Mouse (Mus musculus) v-Abl transformed pro-B cells (cell line): ENCODE measurements around the gene Tysnd1.

Source experiments
- in situ Hi-C, 2 experiments: fragments of 400-800 bp; cut with MboI; formaldehyde crosslinking; loops; one replicate each; pipeline ENCODE4 v1.15.1; 2025; ENCODE audit not compliant: unreplicated experiment in 2 of 2

Tysnd1 gene

DNA sequence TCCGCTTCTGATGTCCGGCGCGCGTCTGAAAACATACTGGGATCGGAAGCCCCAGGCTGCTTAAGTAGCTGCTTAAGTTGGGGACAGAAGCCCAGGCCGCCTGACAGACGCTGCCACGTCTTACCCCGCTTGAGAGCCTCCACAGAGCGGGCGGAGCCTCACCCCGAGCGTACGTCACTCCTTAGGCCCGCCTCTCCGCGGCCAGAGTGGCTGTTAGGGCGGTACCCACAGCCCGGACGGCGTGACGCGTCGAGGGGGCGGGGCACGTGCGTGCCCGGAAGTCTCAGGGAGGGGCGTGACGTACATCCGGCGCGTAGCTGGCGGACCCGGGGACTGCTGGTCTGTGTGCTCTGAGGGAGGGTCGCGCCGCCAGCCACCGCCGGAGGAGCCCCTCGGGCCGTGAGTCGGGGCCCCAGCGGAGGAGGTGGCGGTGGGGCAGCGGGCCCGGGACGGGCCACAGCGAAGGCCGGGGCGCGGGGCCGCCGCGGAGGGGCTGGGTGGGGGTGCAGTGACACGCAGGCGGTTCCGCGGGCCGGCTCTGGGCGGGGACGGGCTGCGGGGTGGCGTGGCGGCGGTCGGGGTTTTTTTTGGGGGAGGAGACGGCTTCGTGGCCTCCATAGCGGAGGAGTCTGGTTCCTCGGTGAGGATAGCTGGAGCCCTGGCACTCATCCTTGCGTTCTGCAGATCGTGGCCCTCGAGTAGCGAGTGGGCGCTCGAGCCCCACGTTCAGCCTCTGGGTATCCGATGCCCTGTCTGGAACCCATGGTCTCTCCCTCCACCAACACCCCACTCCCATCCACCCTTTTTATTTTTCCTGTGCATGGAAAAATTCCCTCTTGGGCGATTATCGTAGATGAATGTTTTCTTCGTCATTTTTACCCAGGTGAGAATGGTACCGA lies 15.1 kb upstream of the Tysnd1 start, which contains the start of gene Sar1a:
Gene Sar1a, plus strand, starts transcription at position 285 of the 899 bp plus-strand sequence.
- in situ Hi-C loops = loop anchor here (25.0 kb wide), 3 partner anchors 782 to 1793 kb away; partner anchors contain the start of gene Dnajb12 (in 1 of the 2)

DNA sequence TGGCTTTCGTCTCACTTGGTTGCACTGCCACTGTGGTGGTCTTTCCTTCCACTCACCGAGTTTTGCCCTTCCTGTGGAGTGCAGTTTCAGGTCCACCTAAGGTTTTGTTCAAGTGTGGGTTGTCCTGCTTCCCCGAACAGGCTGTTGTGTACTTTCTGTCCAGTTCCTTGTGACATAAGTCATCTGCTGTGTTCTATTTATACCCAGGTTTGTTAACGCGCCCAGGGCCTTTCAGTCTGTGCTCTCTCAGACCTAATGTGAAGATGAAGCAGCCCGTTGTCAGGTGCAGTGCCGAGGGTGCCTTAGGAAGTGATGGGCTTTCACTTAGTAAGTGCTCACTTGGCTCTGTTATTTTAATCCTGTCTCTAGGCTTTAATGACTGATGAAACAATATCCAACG lies 5.9 kb upstream of the Tysnd1 start:
- in situ Hi-C loops = loop anchor here (25.0 kb wide), 3 partner anchors 773 to 1802 kb away; partner anchors contain the start of gene Dnajb12 (in 1 of the 2)

GRCm38 (mm10) chr10:61693563-61693962 lies 1.8 kb upstream of the Tysnd1 start:
- in situ Hi-C loops = loop anchor here (25.0 kb wide), 3 partner anchors 769 to 1806 kb away; partner anchors contain the start of gene Dnajb12 (in 1 of the 2)

DNA sequence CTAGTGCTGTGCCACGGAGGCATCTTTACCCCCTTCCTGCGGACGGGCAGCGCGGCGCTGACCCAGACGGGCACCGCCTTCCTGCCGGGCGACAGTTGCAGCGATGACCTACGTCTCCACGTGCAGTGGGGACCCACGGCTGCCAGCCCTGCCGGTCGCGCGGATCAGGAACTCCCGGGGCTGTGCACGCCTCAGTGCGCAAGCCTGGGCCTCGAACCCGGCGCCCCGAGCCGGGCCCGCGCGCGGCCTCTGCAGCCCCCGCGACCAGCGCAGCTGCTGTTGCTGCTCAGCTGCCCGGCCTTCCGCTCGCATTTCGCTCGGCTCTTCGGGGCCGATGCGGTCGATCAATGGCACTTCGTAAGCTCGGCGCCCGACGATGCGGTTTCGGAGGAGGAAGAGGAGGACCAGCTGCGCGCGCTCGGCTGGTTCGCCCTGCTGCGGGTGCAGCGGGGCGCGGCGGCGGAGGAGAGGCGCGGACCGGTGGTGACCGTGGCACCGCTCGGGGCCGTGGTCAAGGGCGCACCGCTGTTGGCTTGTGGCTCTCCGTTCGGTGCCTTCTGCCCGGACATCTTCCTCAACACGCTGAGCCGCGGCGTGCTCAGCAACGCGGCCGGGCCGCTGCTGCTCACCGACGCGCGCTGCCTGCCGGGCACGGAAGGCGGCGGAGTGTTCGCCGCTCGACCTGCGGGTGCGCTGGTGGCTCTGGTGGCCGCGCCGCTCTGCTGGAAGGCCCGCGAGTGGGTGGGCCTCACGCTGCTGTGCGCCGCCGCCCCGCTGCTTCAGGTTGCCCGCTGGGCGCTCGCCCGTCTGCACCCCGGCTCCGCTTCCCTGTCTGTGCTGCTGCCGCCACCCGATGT lies 617 bp downstream of the Tysnd1 start:
- in situ Hi-C loops = loop anchor here (25.0 kb wide), 3 partner anchors 766 to 1809 kb away; partner anchors contain the start of gene Dnajb12 (in 1 of the 2)

DNA sequence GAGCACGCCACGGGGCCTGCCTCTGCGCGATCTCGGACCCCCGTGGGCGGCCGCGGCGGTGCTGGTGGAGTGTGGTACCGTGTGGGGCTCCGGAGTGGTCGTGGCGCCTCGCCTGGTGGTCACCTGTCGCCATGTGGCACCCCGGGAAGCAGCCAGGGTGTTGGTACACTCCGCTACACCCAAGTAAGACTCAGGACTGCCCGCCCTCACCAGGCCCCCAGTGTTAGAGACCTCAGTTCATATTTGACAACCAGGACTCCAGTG lies 1.2 kb downstream of the Tysnd1 start:
- in situ Hi-C loops = loop anchor here (25.0 kb wide), 3 partner anchors 766 to 1809 kb away; partner anchors contain the start of gene Dnajb12 (in 1 of the 2)

DNA sequence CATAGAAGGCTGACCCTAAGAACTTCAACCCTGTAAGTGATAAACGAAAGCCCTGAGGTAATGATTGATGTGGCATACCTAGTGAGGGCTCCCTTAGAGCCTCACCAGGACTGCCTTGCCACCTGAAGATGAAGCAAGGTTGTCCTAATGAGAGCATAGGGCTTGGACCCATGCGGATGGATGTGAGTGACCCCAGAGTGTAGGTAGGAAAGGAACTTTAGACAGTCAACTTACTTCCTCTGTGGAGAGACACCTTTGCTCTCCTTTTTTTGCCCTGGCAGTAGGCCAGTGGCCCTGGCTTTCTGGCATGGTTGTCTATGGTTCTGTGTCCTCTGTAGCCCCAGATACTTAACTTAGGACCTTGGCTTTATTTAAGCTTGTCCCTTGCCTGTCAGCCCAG lies 1.7 kb downstream of the Tysnd1 start:
- in situ Hi-C loops = loop anchor here (25.0 kb wide), 3 partner anchors 765 to 1810 kb away; partner anchors contain the start of gene Dnajb12 (in 1 of the 2)

GRCm38 (mm10) chr10:61704663-61705062 lies 9.3 kb downstream of the Tysnd1 start:
- in situ Hi-C loops = no loop called here

DNA sequence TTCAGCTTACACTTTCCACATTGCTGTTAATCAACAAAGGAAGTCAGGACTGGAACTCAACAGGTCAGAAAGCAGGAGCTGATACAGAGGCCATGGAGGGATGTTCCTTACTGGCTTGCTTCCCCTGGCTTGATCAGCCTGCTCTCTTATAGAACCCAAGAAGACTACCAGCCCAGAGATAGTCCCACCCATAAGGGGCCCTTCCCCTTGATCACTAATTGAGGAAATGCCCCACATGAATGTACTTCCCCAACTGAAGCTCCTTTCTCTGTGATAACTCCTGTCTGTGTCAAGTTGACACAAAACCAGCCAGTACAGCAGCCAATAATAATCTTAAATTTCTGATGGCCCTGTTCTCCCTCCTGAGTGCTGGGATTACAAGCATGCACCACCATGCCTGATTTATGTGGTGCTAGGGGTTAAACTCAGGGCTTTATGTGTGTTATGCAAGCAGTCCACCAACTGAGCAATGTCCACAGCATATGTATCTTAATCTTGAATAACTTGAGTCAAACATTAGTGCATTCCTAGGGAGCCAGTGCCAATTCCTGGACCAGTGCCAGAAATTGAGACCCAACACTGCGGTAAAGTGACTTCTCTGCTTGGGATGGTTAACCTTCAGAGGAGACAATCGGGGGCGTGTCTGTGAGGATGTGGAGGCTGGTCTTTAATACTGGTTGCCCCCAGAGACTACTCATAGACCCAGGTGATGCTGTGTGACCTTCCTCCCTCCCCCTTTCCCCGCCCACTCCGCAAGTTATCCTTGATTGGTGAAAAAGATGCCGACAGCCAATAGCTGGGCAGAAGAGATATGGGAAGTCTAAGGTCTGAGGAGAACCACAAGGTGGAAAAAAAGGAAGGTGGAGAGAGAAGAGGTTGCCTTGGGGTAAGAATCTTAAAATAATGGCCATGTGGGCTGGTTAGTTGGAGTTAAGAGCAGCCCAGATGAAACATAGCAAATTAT lies 11.4 kb downstream of the Tysnd1 start:
- in situ Hi-C loops = no loop called here

GRCm38 (mm10) chr10:61713601-61714000 lies 18.3 kb downstream of the Tysnd1 start:
- in situ Hi-C loops = no loop called here

- in situ Hi-C loops = no loop called here
These were observed 18.8 kb downstream of the Tysnd1 start for GRCm38 (mm10) chr10:61714146-61714545.

DNA sequence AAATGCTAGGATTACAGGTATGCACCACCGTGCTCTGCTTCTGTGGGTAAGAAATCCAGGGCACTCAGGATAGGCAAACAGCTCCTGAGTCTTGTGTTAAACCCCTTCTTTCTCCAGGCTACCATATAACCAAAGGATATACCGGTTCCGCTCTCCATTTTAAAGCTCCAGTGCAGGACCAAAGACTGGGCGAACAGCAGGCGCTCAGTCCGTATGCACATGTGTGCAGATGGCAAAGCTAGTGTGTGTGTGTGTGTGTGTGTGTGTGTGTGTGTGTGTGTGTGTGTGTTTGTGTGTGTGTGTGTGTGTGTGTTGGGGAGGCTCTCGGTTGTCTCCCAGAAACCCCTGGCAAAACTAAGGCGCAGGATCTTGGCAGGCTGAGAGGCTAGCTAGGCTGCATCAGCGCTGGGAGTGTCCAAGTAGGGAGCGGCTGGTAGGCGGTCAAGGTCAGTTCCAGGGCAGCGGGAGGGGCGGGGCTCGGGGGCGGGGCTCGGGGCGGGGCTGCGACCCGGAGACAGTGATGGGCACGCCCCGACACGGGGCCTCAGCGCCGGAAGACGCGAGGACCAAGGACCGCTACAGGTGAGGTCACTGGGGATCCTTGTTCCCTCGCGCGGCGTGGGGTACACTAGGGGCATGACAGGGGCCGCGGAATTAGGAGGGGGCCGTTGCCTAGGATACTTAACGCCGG lies 19.6 kb downstream of the Tysnd1 start, which contains the start of gene Aifm2:
Gene Aifm2, plus strand, starts transcription at position 493 of the 691 bp plus-strand sequence.
- in situ Hi-C loops = no loop called here

GRCm38 (mm10) chr10:61715462-61715837 lies 20.1 kb downstream of the Tysnd1 start:
- in situ Hi-C loops = no loop called here

GRCm38 (mm10) chr10:61715996-61716864 lies 20.9 kb downstream of the Tysnd1 start:
- in situ Hi-C loops = no loop called here

GRCm38 (mm10) chr10:61717406-61718296 lies 22.3 kb downstream of the Tysnd1 start:
- in situ Hi-C loops = no loop called here

DNA sequence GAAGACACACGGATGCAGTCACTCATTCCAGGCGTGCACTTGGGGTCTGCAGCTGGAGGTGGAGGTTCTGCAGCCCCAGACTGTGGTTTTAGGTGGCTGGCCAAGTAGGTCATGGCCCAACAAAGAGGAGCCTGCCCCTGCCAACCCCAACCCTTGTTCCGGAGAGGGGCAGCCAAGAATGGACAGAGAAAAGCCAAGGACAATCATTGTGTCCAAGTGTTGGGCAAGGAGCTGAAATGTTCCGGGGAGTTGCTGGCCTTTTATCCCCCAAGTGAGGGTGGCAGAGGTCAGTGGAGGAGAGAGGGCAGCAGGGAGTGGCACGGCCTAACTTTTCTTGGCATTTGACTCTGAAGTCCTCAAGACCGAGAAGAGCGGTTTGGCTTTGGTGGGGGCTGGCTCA lies 25.0 kb downstream of the Tysnd1 start:
- in situ Hi-C loops = no loop called here

GRCm38 (mm10) chr10:61722215-61722614 lies 26.9 kb downstream of the Tysnd1 start:
- in situ Hi-C loops = no loop called here

DNA sequence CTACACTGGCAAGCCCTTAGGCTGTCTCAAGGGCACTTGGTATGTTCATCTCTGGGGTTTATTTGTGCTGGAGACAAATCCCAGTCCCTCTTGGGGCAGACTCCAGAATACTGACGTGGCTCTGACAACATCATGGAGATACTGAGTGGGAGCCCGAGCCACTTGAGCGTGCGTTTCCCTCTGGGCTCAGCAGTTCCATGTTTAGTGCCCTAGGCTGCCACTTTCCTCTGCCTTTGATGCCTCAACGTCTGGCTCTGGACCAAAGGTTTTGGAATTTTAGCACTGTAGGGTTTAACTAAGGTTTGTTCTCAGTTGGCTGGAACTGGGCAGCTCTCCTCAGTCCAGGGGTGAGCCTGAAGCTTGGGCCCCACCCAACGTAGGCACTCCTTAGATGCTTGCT lies 28.0 kb downstream of the Tysnd1 start:
- in situ Hi-C loops = no loop called here
